Mouse (Mus musculus) embryonic fibroblast, embryonic 13.5 days (primary cell): ENCODE results near the gene Kirrel2.

Experiments
- CTCF ChIP-seq: IDR thresholded peaks from 2 replicates; pipeline ENCODE4 v1.5.1; 2011; ENCODE audit warnings: mild to moderate bottlenecking, control low read depth, low read length, moderate library complexity, borderline replicate concordance; ENCODE audit not compliant: insufficient read depth
- POLR2A ChIP-seq: IDR thresholded peaks from 2 replicates; pipeline ENCODE4 v1.6.1; 2011; ENCODE audit warnings: low read depth, mild to moderate bottlenecking, control low read depth, low read length, moderate library complexity

DNA sequence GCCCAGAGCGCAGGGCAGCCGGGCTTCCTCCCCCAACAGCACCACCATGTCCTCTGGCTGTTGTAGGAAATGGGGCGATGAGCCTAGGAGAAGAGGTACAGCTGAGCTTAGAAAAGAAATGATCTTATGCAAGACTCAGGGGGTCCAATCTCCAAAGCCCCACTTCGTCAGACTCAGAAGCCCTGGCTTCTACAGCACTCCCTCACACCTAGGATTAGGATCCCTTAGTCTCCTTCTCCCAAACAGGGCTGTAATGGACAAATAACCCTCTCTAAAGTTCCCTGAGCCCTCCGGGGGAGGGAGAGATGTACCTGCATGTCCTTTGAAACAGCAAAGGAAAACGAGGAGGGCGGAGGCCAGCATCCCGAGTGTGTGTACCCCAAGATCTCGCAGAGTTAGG lies 1.0 kb downstream of the Kirrel2 start:
- no peak for TF ChIP-seq CTCF
- TF ChIP-seq POLR2A = no peak
